Mouse (Mus musculus): ENCODE results near the gene Fer.

DNA sequence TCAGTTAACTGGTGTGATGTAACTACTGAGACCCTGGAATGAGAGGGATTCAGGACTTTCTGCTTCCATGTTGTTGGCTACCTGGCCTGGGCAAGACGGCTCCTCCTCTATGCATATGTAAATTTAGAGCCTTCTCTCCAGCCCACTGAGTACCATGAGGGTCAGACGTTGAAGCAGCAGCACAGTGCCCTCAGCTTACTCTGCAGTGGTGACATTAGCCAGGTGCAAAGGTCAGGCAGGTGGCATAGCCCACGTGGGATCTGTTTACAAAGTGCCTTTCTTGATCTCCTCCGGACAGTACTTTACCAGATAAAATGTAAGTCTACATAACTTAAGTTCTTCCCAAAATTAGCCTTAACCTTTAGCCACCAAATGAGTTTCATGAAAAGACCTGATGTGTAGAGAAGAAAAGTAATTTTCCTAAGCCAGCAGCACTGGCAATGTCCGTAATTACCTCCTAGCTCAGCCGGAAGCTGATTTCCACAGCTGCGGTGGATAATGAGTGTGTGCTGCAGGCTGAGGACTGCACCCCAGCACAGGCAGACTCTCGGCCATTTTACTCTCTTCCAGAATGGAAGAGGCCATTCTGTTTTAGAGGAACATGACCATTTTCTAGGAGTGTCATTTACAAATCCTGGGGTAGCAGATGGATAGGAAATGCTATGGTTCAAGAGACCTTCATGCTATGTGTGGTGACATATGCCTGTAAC is 273.2 kb downstream of the Fer start:
- TF ChIP-seq POLR2A (IDR thresholded peaks at IDR 0.05; ENCODE audit: borderline replicate concordance, extremely low read depth, low read depth, low read length) (no peak), CTCF (IDR thresholded peaks at IDR 0.05; ENCODE audit: insufficient read depth, low read length) (no peak)
